Mouse (Mus musculus): ENCODE results near the gene Cntnap2.

DNA sequence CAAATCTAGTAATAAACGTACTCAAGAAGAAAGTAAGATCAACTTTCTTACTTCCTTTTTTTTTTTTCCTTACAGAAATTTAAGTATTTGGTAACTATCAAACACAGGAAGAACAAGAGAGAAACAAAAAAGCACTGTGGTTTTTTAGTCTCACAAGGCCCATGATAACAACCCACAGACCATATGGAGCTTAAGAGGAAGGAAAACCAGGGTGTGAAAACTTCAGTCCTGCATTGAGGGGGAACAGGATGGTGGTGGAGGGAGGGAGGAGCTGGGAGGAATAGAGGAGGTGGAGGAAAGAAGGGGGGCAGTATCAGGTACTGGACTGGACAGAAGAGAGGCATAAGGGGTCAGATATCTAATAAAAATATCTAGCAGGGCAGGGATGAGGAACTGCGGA is 212.4 kb downstream of the Cntnap2 start:
- TF ChIP-seq CTCF (IDR thresholded peaks at IDR 0.05; ENCODE audit: low read depth, low read length): no peak
- TF ChIP-seq POLR2AphosphoS5 (IDR thresholded peaks at IDR 0.05; ENCODE audit: insufficient replicate concordance, low read depth, low read length): no peak
- TF ChIP-seq GATA1 (IDR thresholded peaks at IDR 0.05; ENCODE audit: borderline replicate concordance, low read length): no peak
- TF ChIP-seq GATA2 (IDR thresholded peaks at IDR 0.05; ENCODE audit: borderline replicate concordance, low read depth, low read length): no peak

All from G1E (cell line).